Mouse (Mus musculus): Measurements from ENCODE around the gene Ecel1.

The Ecel1 gene

GRCm38 (mm10) chr1:87156199-87156587, at the start of gene Ecel1:
Gene Ecel1 (minus strand): TSS chr1:87156521.
- no peak for DNase-seq (ENCODE audit: low spot score in 2 of 2)

- no peak for DNase-seq (ENCODE audit: low spot score in 2 of 2)
Observed at GRCm38 (mm10) chr1:87205502-87205901, 49.2 kb upstream of the Ecel1 start.

- no peak for DNase-seq (ENCODE audit: low spot score in 2 of 2)
Observed at GRCm38 (mm10) chr1:87205038-87205437, 48.7 kb upstream of the Ecel1 start.

GRCm38 (mm10) chr1:87204465-87204864, 48.1 kb upstream of the Ecel1 start, which contains the start of gene Chrng:
Gene Chrng (plus strand): TSS chr1:87204657.
- DNase-seq (ENCODE audit: low spot score in 2 of 2): no peak

GRCm38 (mm10) chr1:87203779-87204178, 47.5 kb upstream of the Ecel1 start:
- DNase-seq (ENCODE audit: low spot score in 2 of 2): no peak

GRCm38 (mm10) chr1:87201848-87202247, 45.5 kb upstream of the Ecel1 start:
- DNase-seq (ENCODE audit: low spot score in 2 of 2): no peak

- no peak for DNase-seq (ENCODE audit: low spot score in 2 of 2)
Observed at GRCm38 (mm10) chr1:87200811-87201210, 44.5 kb upstream of the Ecel1 start.

GRCm38 (mm10) chr1:87198119-87199065, 42.1 kb upstream of the Ecel1 start:
- no peak for DNase-seq (ENCODE audit: low spot score in 2 of 2)

- DNase-seq (ENCODE audit: low spot score in 2 of 2): no peak
Observed at GRCm38 (mm10) chr1:87197296-87197695, 41.0 kb upstream of the Ecel1 start.

GRCm38 (mm10) chr1:87190429-87190828, 34.1 kb upstream of the Ecel1 start, which contains the start of gene Chrnd:
Gene Chrnd (plus strand): TSS chr1:87190607.
- no peak for DNase-seq (ENCODE audit: low spot score in 2 of 2)

- DNase-seq (ENCODE audit: low spot score in 2 of 2): peak in 1 of 2 experiments; percentile 70
Observed at GRCm38 (mm10) chr1:87187037-87187355, 30.7 kb upstream of the Ecel1 start.

GRCm38 (mm10) chr1:87186261-87187036, 30.1 kb upstream of the Ecel1 start:
- no peak for DNase-seq (ENCODE audit: low spot score in 2 of 2)

GRCm38 (mm10) chr1:87185526-87185925, 29.2 kb upstream of the Ecel1 start:
- DNase-seq (ENCODE audit: low spot score in 2 of 2): no peak

GRCm38 (mm10) chr1:87184751-87185139, 28.4 kb upstream of the Ecel1 start:
- peak; percentile 51 to 57 for DNase-seq (ENCODE audit: low spot score in 2 of 2)

- no peak for DNase-seq (ENCODE audit: low spot score in 2 of 2)
Observed at GRCm38 (mm10) chr1:87183998-87184750, 27.9 kb upstream of the Ecel1 start.

GRCm38 (mm10) chr1:87183013-87183412, 26.7 kb upstream of the Ecel1 start, which contains the start of gene Prss56:
Gene Prss56 (plus strand): TSS chr1:87183313.
- DNase-seq (ENCODE audit: low spot score in 2 of 2): no peak

- DNase-seq (ENCODE audit: low spot score in 2 of 2): no peak
Observed at GRCm38 (mm10) chr1:87180896-87181295, 24.6 kb upstream of the Ecel1 start.

- peak; percentile 35 to 60 for DNase-seq (ENCODE audit: low spot score in 2 of 2)
Observed at GRCm38 (mm10) chr1:87175852-87176292, 19.6 kb upstream of the Ecel1 start.

- DNase-seq (ENCODE audit: low spot score in 2 of 2): peak in 1 of 2 experiments; percentile 43
Observed at GRCm38 (mm10) chr1:87174006-87174955, 18.0 kb upstream of the Ecel1 start.

GRCm38 (mm10) chr1:87172316-87172715, 16.0 kb upstream of the Ecel1 start:
- no peak for DNase-seq (ENCODE audit: low spot score in 2 of 2)

GRCm38 (mm10) chr1:87171312-87171711, 15.0 kb upstream of the Ecel1 start:
- DNase-seq (ENCODE audit: low spot score in 2 of 2): no peak
